35 mouse cellular contexts compared by ENCODE assay signal in the genomic region with DNA sequence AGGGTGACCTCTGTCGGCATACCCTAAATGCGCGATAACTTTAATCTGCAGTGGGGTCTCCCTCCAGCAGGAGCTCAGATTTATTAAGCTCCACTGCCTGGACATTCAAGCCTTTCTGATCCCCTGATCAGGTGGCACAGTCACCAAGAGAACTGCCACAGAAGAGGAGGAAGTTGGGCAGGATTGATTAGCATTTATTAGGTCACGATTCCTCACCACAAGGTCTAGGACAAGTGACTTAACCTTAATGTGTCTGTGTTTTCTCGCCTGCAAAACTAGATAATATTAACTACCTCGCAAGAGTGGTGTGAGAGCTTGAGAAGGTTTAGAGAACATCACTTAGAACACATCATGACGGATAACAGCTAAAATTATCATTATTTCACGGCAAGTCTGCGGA. TPM values are rescaled to one million over a fixed set of nuclear protein-coding genes. Genes with fewer than 3 reads are reported as not detected.
"Had no signal": no experiment of that assay in that cellular context is flagged by ENCODE, and none has a peak within 500 bp of the region (broad histone marks: within the 10 kb centered on the region; RNA-seq: fewer than 3 reads in every experiment).

No protein-coding gene starts in this region.

- ATAC-seq: liver, postnatal 0 days; midbrain, embryonic 13.5 days; midbrain, embryonic 15.5 days; midbrain, embryonic 16.5 days had no signal

- H3K4me2 ChIP-seq: limb, embryonic 12.5 days; limb, embryonic 13.5 days; limb, embryonic 15.5 days; liver, embryonic 11.5 days; liver, embryonic 12.5 days; liver, embryonic 13.5 days; liver, embryonic 15.5 days; lung, embryonic 14.5 days; lung, embryonic 15.5 days; midbrain, embryonic 11.5 days; midbrain, embryonic 12.5 days; midbrain, embryonic 13.5 days; midbrain, embryonic 15.5 days had no signal

- H3K4me3 ChIP-seq: limb, embryonic 10.5 days; limb, embryonic 12.5 days; limb, embryonic 13.5 days; limb, embryonic 15.5 days; liver, embryonic 12.5 days; liver, embryonic 13.5 days; liver, embryonic 15.5 days; lung, embryonic 15.5 days; megakaryocyte, embryonic 14.5 days; midbrain, embryonic 10.5 days; midbrain, embryonic 12.5 days; midbrain, embryonic 13.5 days; midbrain, embryonic 15.5 days; myocyte had no signal

- H3K9me3 ChIP-seq: limb, embryonic 10.5 days; limb, embryonic 12.5 days; limb, embryonic 13.5 days; limb, embryonic 15.5 days; liver, embryonic 12.5 days; liver, embryonic 13.5 days; liver, embryonic 15.5 days; lung, embryonic 15.5 days; megakaryocyte, embryonic 14.5 days; midbrain, embryonic 10.5 days; midbrain, embryonic 12.5 days; midbrain, embryonic 13.5 days; midbrain, embryonic 15.5 days had no signal

- DNase-seq: liver, embryonic 13.5 days; lung, adult 18-20 months; lung, adult 2 months had no signal

- H3K36me3 ChIP-seq: limb, embryonic 10.5 days; limb, embryonic 12.5 days; limb, embryonic 13.5 days; limb, embryonic 15.5 days; liver, embryonic 12.5 days; liver, embryonic 13.5 days; liver, embryonic 15.5 days; lung, embryonic 15.5 days; midbrain, embryonic 10.5 days; midbrain, embryonic 12.5 days; midbrain, embryonic 13.5 days; midbrain, embryonic 15.5 days had no signal

- H3K27ac ChIP-seq: limb, embryonic 10.5 days; limb, embryonic 12.5 days; limb, embryonic 13.5 days; limb, embryonic 15.5 days; liver, embryonic 12.5 days; liver, embryonic 13.5 days; liver, embryonic 14.5 days; liver, embryonic 15.5 days; lung, embryonic 15.5 days; macrophage; midbrain, embryonic 10.5 days; midbrain, embryonic 12.5 days; midbrain, embryonic 13.5 days; midbrain, embryonic 15.5 days had no signal

- H3K9ac ChIP-seq: limb, embryonic 12.5 days; limb, embryonic 13.5 days; limb, embryonic 15.5 days; liver, embryonic 12.5 days; liver, embryonic 13.5 days; liver, embryonic 14.5 days; liver, embryonic 15.5 days; liver, postnatal 0 days; lung, embryonic 14.5 days; lung, embryonic 15.5 days; midbrain, embryonic 12.5 days; midbrain, embryonic 13.5 days; midbrain, embryonic 15.5 days had no signal

RNA-seq across cellular contexts. Expression of a gene that starts 2.7 kb away (rescaled TPM):
- total RNA-seq: liver, adult 2 months; megakaryocyte progenitor cell, adult 5-6 weeks; megakaryocyte, adult 5-6 weeks; megakaryocyte-erythroid progenitor cell, adult 5-6 weeks; monocyte, adult 5-6 weeks had no signal
- polyA plus RNA-seq: limb, embryonic 10.5 days; limb, embryonic 11.5 days; limb, embryonic 12.5 days; limb, embryonic 13.5 days; limb, embryonic 15.5 days; liver, adult 2 months; liver, embryonic 11.5 days; liver, embryonic 12.5 days; liver, embryonic 13.5 days; liver, embryonic 14.5 days; liver, embryonic 15.5 days; liver, embryonic 16.5 days; liver, postnatal 0 days; lung, adult 2 months; lung, embryonic 14.5 days; lung, embryonic 15.5 days; lung, embryonic 16.5 days; lung, postnatal 0 days; macrophage; midbrain, embryonic 10.5 days; midbrain, embryonic 11.5 days; midbrain, embryonic 12.5 days; midbrain, embryonic 13.5 days; midbrain, embryonic 14.5 days; midbrain, embryonic 15.5 days; midbrain, embryonic 16.5 days; neural tube, embryonic 11.5 days had no signal

RNA-seq across cellular contexts. Expression of a gene that starts 4.7 kb away (rescaled TPM):
- total RNA-seq: megakaryocyte progenitor cell, adult 5-6 weeks; megakaryocyte, adult 5-6 weeks; megakaryocyte-erythroid progenitor cell, adult 5-6 weeks had no signal
- polyA plus RNA-seq: liver, adult 2 months; liver, embryonic 14.5 days; liver, postnatal 0 days; lung, embryonic 14.5 days; macrophage; midbrain, embryonic 10.5 days; midbrain, embryonic 14.5 days had no signal

RNA-seq across cellular contexts. Expression of a gene that starts 41.8 kb away (rescaled TPM):
- total RNA-seq: liver, adult 2 months; megakaryocyte progenitor cell, adult 5-6 weeks; megakaryocyte, adult 5-6 weeks; megakaryocyte-erythroid progenitor cell, adult 5-6 weeks; monocyte, adult 5-6 weeks had no signal
- polyA plus RNA-seq: limb, embryonic 10.5 days; liver, adult 2 months; liver, embryonic 11.5 days; liver, embryonic 12.5 days; liver, embryonic 13.5 days; liver, embryonic 14.5 days; liver, embryonic 15.5 days; liver, embryonic 16.5 days; liver, postnatal 0 days; lung, adult 2 months; lung, embryonic 14.5 days; lung, embryonic 15.5 days; lung, embryonic 16.5 days; lung, postnatal 0 days; macrophage; midbrain, embryonic 10.5 days; midbrain, embryonic 12.5 days; midbrain, embryonic 13.5 days; midbrain, embryonic 14.5 days; midbrain, embryonic 15.5 days; midbrain, embryonic 16.5 days; midbrain, postnatal 0 days; neural tube, embryonic 11.5 days had no signal
